Mouse (Mus musculus): Measurements from ENCODE around the gene Gp2.

The Gp2 gene

GRCm38 (mm10) chr7:119459185-119459584, at the start of gene Gp2:
Gp2 (minus strand) TSS chr7:119459285.
- no peak for DNase-seq (ENCODE audit: inconsistent ontology term)

DNA sequence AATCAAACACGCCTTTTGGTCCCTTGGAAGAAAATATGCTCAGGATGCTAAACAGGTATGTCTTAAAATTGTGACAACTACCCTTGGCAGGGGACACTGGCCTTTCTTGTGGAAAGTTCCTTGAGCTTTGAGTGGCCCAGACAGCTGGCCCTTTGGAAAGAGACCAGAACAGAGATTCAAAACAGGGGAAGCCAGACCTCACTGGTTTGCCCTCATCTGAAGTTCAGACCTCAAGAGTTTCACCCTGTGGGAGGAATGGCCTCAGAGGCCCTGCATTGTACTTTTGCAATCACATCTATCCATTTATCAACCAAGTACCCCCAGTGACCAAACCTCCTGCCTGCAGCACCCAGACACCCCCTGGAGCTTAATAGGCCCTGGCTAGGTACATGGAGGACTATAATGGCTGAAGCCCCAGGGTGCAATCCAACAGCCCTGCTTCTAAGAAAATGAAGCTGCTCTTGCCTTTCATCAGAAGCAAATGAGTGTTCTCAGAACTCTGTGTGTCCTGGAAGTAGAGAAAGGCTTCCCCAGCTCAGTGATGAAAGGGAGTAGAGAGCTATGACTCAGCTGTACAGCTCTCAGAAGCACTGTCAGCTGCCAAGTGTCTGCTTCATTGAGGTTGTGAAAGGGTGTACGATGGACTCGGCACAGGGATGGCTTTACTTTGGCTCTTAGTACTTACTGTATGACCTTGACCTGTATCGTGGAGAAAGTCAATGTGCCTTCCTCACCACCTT, 31.1 kb upstream of the Gp2 start:
- peak; percentile 32 for DNase-seq (ENCODE audit: inconsistent ontology term)

DNA sequence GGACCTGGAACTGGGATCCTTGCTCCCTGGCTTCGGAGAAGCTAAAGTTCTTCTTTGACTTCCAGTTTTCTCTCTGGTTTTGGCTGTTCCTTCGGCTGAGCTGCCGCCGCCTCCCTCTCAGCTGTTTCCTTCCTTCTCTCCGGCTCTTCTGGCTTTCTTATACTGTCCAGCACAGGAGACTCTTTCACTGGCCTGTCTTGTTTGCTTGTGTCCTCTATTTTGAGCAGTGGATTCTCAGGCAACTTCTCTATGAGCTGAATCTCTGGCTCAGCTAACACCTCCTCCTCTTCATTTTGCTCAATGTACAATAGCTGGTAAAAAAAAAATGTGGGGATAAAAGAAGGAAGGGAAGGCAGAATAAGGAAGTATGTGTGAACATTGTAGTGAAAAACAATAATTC, 27.6 kb upstream of the Gp2 start:
- DNase-seq (ENCODE audit: inconsistent ontology term): no peak

- no peak for DNase-seq (ENCODE audit: inconsistent ontology term)
Observed at GRCm38 (mm10) chr7:119484154-119484553, 25.1 kb upstream of the Gp2 start.

DNA sequence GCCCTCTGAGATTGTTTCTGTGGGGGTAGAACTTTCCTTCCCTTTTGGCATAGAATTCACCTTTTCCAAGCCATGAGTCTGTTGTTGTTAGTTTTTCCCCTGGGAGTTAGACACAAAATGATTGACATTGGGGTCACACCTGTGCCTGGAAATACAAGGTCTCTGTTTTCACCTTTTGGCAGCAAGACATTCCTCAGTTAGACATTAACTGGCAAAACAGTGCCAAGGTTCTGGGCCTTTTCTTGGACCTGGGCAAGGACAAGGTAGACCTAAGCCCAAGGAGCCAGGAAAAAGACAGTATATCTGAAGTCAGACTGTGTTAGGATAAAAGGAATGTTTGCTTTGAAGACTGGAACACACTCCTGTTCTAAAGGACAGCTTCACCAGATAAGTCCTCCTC, 20.2 kb upstream of the Gp2 start, which contains the start of gene Umod:
TSS of gene Umod (minus strand) at position 27 of the 400 bp plus-strand sequence.
- DNase-seq (ENCODE audit: inconsistent ontology term): no peak

GRCm38 (mm10) chr7:119476500-119477389, 17.7 kb upstream of the Gp2 start:
- no peak for DNase-seq (ENCODE audit: inconsistent ontology term)

GRCm38 (mm10) chr7:119454192-119454591, 4.9 kb downstream of the Gp2 start:
- DNase-seq (ENCODE audit: inconsistent ontology term): no peak

DNA sequence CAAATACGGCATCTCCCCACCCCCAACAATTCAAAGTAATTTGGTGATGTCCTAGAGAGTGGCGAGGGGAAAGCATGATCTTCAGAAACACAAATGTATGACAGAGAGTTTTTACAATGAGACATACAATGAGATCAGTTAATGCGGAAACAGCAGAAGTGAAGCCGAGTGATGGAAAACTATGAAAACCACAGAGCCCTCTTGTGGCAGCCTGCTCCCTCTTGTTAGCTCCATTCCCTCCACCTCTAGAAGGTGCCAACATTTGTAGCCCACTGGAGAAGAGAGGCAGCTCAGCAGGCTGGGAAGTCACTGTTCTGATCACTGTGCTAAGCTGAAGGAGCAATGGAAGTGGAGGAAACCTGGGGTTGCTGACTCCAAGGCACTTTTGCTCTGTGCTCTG, 15.2 kb downstream of the Gp2 start:
- no peak for DNase-seq (ENCODE audit: inconsistent ontology term)

DNA sequence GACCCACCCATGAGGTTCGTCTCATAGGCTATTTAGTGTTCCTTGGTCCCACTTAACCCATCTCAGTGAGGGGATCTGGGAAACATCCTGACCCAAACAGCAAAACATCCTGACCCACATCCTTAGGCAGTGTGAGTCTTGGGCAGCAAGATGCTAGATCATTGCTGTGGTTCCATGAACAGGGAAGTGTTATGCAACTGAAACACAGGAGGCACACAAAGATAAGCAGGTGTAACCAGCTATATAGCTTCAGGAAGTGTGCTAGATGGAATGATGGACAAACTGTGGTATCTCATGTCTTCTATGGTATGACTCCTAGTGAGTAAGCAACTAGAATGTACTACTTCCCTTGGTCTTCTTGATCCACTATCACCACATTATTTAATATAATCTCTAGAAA, 17.1 kb downstream of the Gp2 start:
- DNase-seq (ENCODE audit: inconsistent ontology term): no peak

- peak; percentile 32 for DNase-seq (ENCODE audit: inconsistent ontology term)
Observed at GRCm38 (mm10) chr7:119427180-119427616, 31.9 kb downstream of the Gp2 start.

GRCm38 (mm10) chr7:119420730-119421129, 38.4 kb downstream of the Gp2 start:
- DNase-seq (ENCODE audit: inconsistent ontology term): no peak

DNA sequence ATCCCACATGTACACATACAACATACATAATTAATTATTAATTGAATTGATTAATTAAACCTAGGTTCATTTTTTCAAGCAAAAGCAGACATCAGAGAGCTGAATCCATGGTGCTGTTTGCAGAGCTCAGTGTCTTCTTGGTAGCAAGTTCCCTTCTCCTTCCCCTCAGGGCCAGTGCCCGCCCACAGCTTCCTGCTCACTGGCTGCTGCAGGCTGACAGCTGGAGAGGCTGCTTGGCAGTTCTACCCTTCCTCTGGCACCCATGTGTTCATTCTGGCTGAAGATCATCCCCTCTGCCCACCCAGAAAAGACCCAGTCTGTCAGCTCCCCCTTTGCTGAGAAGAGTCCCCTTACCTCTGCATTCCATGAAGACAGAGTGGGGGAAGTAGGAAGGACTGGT, 40.6 kb downstream of the Gp2 start:
- no peak for DNase-seq (ENCODE audit: inconsistent ontology term)

DNA sequence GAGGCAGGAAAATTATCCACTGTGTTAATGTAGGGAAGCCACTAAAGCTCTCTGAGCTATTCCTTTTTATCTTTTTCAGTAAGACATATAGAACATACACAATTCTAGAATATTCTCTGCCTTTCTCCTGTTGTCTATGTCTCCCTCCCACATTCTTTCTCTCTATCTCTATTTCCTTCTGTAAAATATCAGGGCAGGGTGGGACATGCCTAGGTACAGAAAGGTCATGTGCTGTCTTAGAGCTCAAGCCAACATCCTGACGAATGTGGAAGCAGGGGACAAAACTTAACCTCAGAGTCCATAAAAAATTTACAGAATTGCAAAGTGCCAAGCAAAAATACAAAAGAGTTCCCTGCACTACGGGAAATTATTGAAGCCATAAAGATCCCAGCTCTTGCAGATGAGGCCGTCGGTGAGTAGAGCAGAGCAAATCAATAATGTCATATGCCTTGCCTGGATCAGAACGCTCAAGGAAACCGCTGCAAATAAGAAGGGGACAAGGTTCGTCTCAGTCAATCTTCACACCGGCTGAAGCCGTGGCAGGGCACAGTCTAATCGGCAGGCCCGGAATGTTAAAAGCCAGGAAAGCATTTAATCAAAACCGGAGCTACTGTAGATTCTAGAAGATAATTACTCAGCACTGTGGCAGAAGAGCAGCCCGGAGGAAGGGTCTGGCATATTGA, 64.9 kb downstream of the Gp2 start:
- no peak for DNase-seq (ENCODE audit: inconsistent ontology term)

Data from Muller cell, postnatal 12 days (primary cell).